Mouse (Mus musculus): Measurements from ENCODE around the gene Mad1l1. TPM values are rescaled to one million over a fixed set of nuclear protein-coding genes. Genes with fewer than 3 reads are reported as not detected.

Gene Mad1l1
- total and polyA plus RNA-seq, 3 experiments, result 40.5 to 65.2 TPM; not detected in 1

- Histone ChIP-seq H3K27me3 (ENCODE audit: control insufficient read depth in 1 of 2, insufficient read depth in 2 of 2, low read length in 2 of 2) (no peaks in the 10 kb centered on the region), H3K4me3 (ENCODE audit: control insufficient read depth in 1 of 2, insufficient read depth in 1 of 2, low read depth in 2 of 2, low read length in 2 of 2) (no peak overlapping the region), H3K27ac (ENCODE audit: control insufficient read depth, low read depth, low read length) (no peak overlapping the region), H3K36me3 (ENCODE audit: control insufficient read depth in 1 of 2, insufficient read depth in 2 of 2, low read length in 2 of 2) (peaks cover 0 to 21% of the 10 kb centered on the region in 2 experiments; a peak in 2 of 4 replicates), H3K4me1 (ENCODE audit: control insufficient read depth in 1 of 2, insufficient read depth in 2 of 2, low read length in 2 of 2) (no peaks in the 10 kb centered on the region), H3K9ac (ENCODE audit: control insufficient read depth, low read depth, low read length, poor library complexity, severe bottlenecking) (no peak overlapping the region), H3K9me3 (replicated peaks; ENCODE audit: insufficient read depth, low read length) (no peaks in the 10 kb centered on the region), H3K79me2 (ENCODE audit: control insufficient read depth, insufficient read depth, low read length, poor library complexity) (no peaks in the 10 kb centered on the region)
- TF ChIP-seq NELFE (IDR thresholded peaks at IDR 0.05; ENCODE audit: low read depth, low read length) (no peak), SMC3 (IDR thresholded peaks at IDR 0.05; ENCODE audit: low read depth, low read length) (no peak), HCFC1 (IDR thresholded peaks at IDR 0.05; ENCODE audit: low read depth, low read length) (no peak), JUND (IDR thresholded peaks at IDR 0.05; ENCODE audit: low read depth, low read length) (no peak), MAFK (IDR thresholded peaks at IDR 0.05; ENCODE audit: borderline replicate concordance, low read depth, low read length) (no peak), MXI1 (IDR thresholded peaks at IDR 0.05; ENCODE audit: low read depth, low read length) (no peak), CHD2 (IDR thresholded peaks at IDR 0.05; ENCODE audit: low read length) (no peak), ELF1 (IDR thresholded peaks at IDR 0.05; ENCODE audit: low read depth, low read length) (no peak), ZMIZ1 (IDR thresholded peaks at IDR 0.05; ENCODE audit: low read depth, low read length) (no peak), E2F4 (IDR thresholded peaks at IDR 0.05; ENCODE audit: borderline replicate concordance, low read depth, low read length) (no peak), CHD1 (IDR thresholded peaks at IDR 0.05; ENCODE audit: low read depth, low read length) (no peak), POLR2A (IDR thresholded peaks at IDR 0.05; ENCODE audit: control insufficient read depth in 1 of 2, insufficient read depth in 1 of 2, low read depth in 1 of 2, low read length in 2 of 2, poor library complexity in 1 of 2) (no peak), POLR2AphosphoS5 (IDR thresholded peaks at IDR 0.05; ENCODE audit: borderline replicate concordance, low read depth, low read length) (no peak), ZKSCAN1 (IDR thresholded peaks at IDR 0.05; ENCODE audit: low read depth, low read length) (no peak), ZNF384 (IDR thresholded peaks at IDR 0.05; ENCODE audit: low read depth, low read length) (no peak), MYC (IDR thresholded peaks at IDR 0.05; ENCODE audit: low read depth, low read length) (no peak), EP300 (IDR thresholded peaks at IDR 0.05; ENCODE audit: low read depth in 1 of 2, low read length in 2 of 2) (no peak), UBTF (IDR thresholded peaks at IDR 0.05; ENCODE audit: borderline replicate concordance, insufficient read depth, low read depth, low read length) (no peak), CTCF (IDR thresholded peaks at IDR 0.05 in 2 of 3, conservative IDR thresholded peaks at IDR 0.05 in 1 of 3; ENCODE audit: control insufficient read depth in 1 of 3, insufficient read depth in 1 of 3, low read depth in 2 of 3, low read length in 3 of 3, poor library complexity in 1 of 3, severe bottlenecking in 1 of 3) (no peak)
- DNase-seq (ENCODE audit: low read depth, low spot score), result no peak
These were observed 32.2 kb downstream of the Mad1l1 start for GRCm38 (mm10) chr5:140289161-140289560.

- Histone ChIP-seq H3K27me3 (ENCODE audit: control insufficient read depth in 1 of 2, insufficient read depth in 2 of 2, low read length in 2 of 2) (no peaks in the 10 kb centered on the region), H3K27ac (ENCODE audit: control insufficient read depth, low read depth, low read length) (no peak overlapping the region), H3K9me3 (replicated peaks; ENCODE audit: insufficient read depth, low read length) (no peaks in the 10 kb centered on the region), H3K79me2 (ENCODE audit: control insufficient read depth, insufficient read depth, low read length, poor library complexity) (no peaks in the 10 kb centered on the region), H3K9ac (ENCODE audit: control insufficient read depth, low read depth, low read length, poor library complexity, severe bottlenecking) (no peak overlapping the region), H3K4me1 (ENCODE audit: control insufficient read depth in 1 of 2, insufficient read depth in 2 of 2, low read length in 2 of 2) (no peaks in the 10 kb centered on the region), H3K36me3 (ENCODE audit: control insufficient read depth in 1 of 2, insufficient read depth in 2 of 2, low read length in 2 of 2) (peaks cover 0 to 21% of the 10 kb centered on the region in 2 experiments; a peak in 2 of 4 replicates), H3K4me3 (ENCODE audit: control insufficient read depth in 1 of 2, insufficient read depth in 1 of 2, low read depth in 2 of 2, low read length in 2 of 2) (no peak overlapping the region)
- DNase-seq (ENCODE audit: low read depth, low spot score), result no peak
- TF ChIP-seq MEF2A (IDR thresholded peaks at IDR 0.05; ENCODE audit: extremely low read depth, insufficient replicate concordance, low read depth, low read length, poor library complexity, severe bottlenecking), result no peak
- no peak for TF ChIP-seq E2F4 (IDR thresholded peaks at IDR 0.05; ENCODE audit: borderline replicate concordance, low read depth, low read length)
- TF ChIP-seq CTCF (IDR thresholded peaks at IDR 0.05 in 2 of 3, conservative IDR thresholded peaks at IDR 0.05 in 1 of 3; ENCODE audit: control insufficient read depth in 1 of 3, insufficient read depth in 1 of 3, low read depth in 2 of 3, low read length in 3 of 3, poor library complexity in 1 of 3, severe bottlenecking in 1 of 3), result no peak
- no peak for TF ChIP-seq POLR2A (IDR thresholded peaks at IDR 0.05; ENCODE audit: control insufficient read depth in 1 of 2, insufficient read depth in 1 of 2, low read depth in 1 of 2, low read length in 2 of 2, poor library complexity in 1 of 2)
These were observed 33.1 kb downstream of the Mad1l1 start for GRCm38 (mm10) chr5:140288287-140288686.

Measured in MEL (cell line).